Mouse (Mus musculus): ENCODE results near the gene Trpc7.

DNA sequence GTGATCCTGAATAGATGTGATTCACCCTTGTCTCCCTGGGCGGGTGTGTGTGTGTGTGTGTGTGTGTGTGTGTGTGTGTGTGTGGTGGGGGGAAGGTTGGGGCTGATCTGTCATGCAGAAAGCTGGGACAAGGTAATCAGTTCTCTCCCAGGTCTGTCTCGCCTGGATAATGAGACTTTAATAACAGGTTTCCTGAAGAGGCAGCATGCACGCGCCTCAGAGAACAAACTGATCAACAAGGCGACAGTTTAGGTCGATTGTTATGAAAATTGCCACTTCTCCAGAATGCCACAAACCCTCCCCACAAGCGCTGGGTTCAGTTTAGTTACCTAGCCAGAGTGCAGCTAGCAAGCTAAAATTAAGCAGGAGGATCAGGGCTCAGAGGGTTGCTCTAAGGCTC lies 101.4 kb downstream of the Trpc7 start:
- no peak for TF ChIP-seq POLR2A (IDR thresholded peaks at IDR 0.05; ENCODE audit: borderline replicate concordance, extremely low read depth, insufficient read depth, insufficient read length, poor library complexity, severe bottlenecking)
- TF ChIP-seq CTCF (IDR thresholded peaks at IDR 0.05; ENCODE audit: borderline replicate concordance, extremely low read depth, insufficient read depth, insufficient read length), result no peak
